ENCODE assay signal across 8 mouse cellular contexts in the genomic region with DNA sequence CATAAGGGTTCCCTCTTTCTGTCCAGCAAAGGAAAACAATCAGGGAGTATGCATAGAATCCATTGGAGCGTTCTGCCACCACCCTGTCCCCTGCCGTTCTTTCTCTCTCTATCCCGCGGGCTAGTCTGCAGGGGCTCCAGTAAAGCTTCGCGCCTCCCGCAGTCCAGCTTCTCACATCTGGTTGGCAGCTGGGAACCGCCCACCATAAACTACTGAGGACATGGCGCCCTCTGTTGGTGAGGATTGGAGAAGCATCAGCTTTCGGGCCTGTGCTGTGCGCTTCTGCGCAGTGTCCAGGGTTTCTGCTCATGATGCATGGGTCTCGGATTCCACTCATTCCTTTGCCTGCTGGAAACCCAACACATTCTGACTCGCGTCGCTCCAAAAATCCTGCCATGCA. TPM values are rescaled to one million over a fixed set of nuclear protein-coding genes. Genes with fewer than 3 reads are reported as not detected.
DNase-seq lines count a peak whose midpoint lies in the region; ATAC-seq and TF ChIP-seq lines count a peak whose summit lies in the region.

No protein-coding gene starts in this region.

- peak; percentile 57 for DNase-seq in G1E (ENCODE audit: low spot score)
- peak; percentile 69 to 83 for DNase-seq in cerebellum, adult 2 months
- peak; percentile 95 for DNase-seq in hindbrain, embryonic 10.5 days (ENCODE audit: low spot score)
- DNase-seq in layer of hippocampus, adult 9-11 months: peak; percentile 86
- DNase-seq in lung, postnatal 10 days: peak; percentile 95
- peak; percentile 88 for DNase-seq in ovary, postnatal 36 days (ENCODE audit: low spot score)
- DNase-seq in thymus, postnatal 14 days: peak; percentile 87

- no peak overlapping the region for H3K4me3 ChIP-seq in G1E (ENCODE audit: low read depth, low read length)
- H3K4me3 ChIP-seq in cerebellum, adult 2 months (replicated peaks; ENCODE audit: insufficient read depth, low read depth, low read length): no peak overlapping the region
- H3K4me3 ChIP-seq in hindbrain, embryonic 10.5 days: peak overlapping the region; percentile 48; the same call in 1 of the 2 replicates

- 2% methylated on average over 16 of the region's 16 CpGs for WGBS in cerebellum, adult 2 months
- under 1% methylated on average over 16 of the region's 16 CpGs for WGBS in hindbrain, embryonic 10.5 days

- H3K4me1 ChIP-seq in G1E (ENCODE audit: insufficient read depth, low read depth, low read length): peaks cover 6% of the 10 kb centered on the region
- H3K4me1 ChIP-seq in cerebellum, adult 2 months (ENCODE audit: control insufficient read depth, insufficient read depth, low read length): 0 out of 2 replicates have a peak, but pooled peaks cover 3% of the 10 kb centered on the region
- H3K4me1 ChIP-seq in hindbrain, embryonic 10.5 days (replicated peaks): peaks cover 55% of the 10 kb centered on the region

- peaks cover 51% of the 10 kb centered on the region for H3K27me3 ChIP-seq in G1E (ENCODE audit: insufficient read depth, low read length)
- H3K27me3 ChIP-seq in cerebellum, adult 2 months (ENCODE audit: control insufficient read depth, insufficient read depth, low read length): no peaks in the 10 kb centered on the region; the same call in 1 of the 2 replicates
- peaks cover 97% of the 10 kb centered on the region for H3K27me3 ChIP-seq in hindbrain, embryonic 10.5 days (ENCODE audit: insufficient read depth, poor library complexity, severe bottlenecking)

- H3K36me3 ChIP-seq in G1E (replicated peaks): no peaks in the 10 kb centered on the region
- H3K36me3 ChIP-seq in hindbrain, embryonic 10.5 days: no peaks in the 10 kb centered on the region

- no peak for ATAC-seq in G1E (ENCODE audit: extremely low read depth, insufficient number of reproducible peaks, low FRiP score, poor library complexity, severe bottlenecking)
- ATAC-seq in frontal cortex, adult (ENCODE audit: low TSS enrichment): peak; percentile 50

- TF ChIP-seq POLR2A in cerebellum, adult 2 months (IDR thresholded peaks at IDR 0.05; ENCODE audit: borderline replicate concordance, insufficient read depth, low read length): no peak

- H3K9me3 ChIP-seq in G1E (replicated peaks): no peaks in the 10 kb centered on the region
- H3K9me3 ChIP-seq in hindbrain, embryonic 10.5 days: no peaks in the 10 kb centered on the region

- TF ChIP-seq CTCF in G1E (IDR thresholded peaks at IDR 0.05; ENCODE audit: low read depth, low read length): peak; percentile 80
- peak; percentile 77 for TF ChIP-seq CTCF in cerebellum, adult 2 months (IDR thresholded peaks at IDR 0.05; ENCODE audit: borderline replicate concordance, insufficient read depth, low read depth, low read length)

- no peak overlapping the region for H3K27ac ChIP-seq in cerebellum, adult 2 months (ENCODE audit: insufficient read depth, low read length)
- no peak overlapping the region; the same call in 1 of the 2 replicates for H3K27ac ChIP-seq in hindbrain, embryonic 10.5 days

RNA-seq across cellular contexts. Expression of gene Wnt10a, which starts 16.8 kb away (rescaled TPM):
- not detected in 2 replicates for total RNA-seq in G1E (2014; fragmentation: Nextera tagmentation)
- 0.05 and 0.06 TPM in 2 replicates for total RNA-seq in G1E (2017)
- polyA plus RNA-seq in G1E (2012): not detected in 2 replicates
- 0.36 and 0.59 TPM in 2 replicates for polyA plus RNA-seq in cerebellum, adult 2 months (2012; rRNA removed)
- 0.87 and 1.6 TPM in 2 replicates for polyA plus RNA-seq in hindbrain, embryonic 10.5 days (2016; fragmentation: Nextera tagmentation; extraction: Ambion mirVana)

RNA-seq across cellular contexts. Expression of gene Wnt6, which starts 36.4 kb away (rescaled TPM):
- total RNA-seq in G1E (2014; fragmentation: Nextera tagmentation) (not detected in 2 replicates), G1E (2017) (0.17 TPM in 1 of 2 replicates, not detected in the other)
- polyA plus RNA-seq in G1E (2012): not detected in 2 replicates
- polyA plus RNA-seq in cerebellum, adult 2 months (2012; rRNA removed): 3.6 and 4.0 TPM in 2 replicates
- 15.5 and 18.2 TPM in 2 replicates for polyA plus RNA-seq in hindbrain, embryonic 10.5 days (2016; fragmentation: Nextera tagmentation; extraction: Ambion mirVana)

RNA-seq across cellular contexts. Expression of gene Cdk5r2, which starts 46.7 kb away (rescaled TPM):
- total RNA-seq in G1E (2014; fragmentation: Nextera tagmentation) (not detected in 2 replicates), G1E (2017) (0.06 TPM in 1 of 2 replicates, not detected in the other)
- not detected in 2 replicates for polyA plus RNA-seq in G1E (2012)
- 83.2 and 85.2 TPM in 2 replicates for polyA plus RNA-seq in cerebellum, adult 2 months (2012; rRNA removed)
- polyA plus RNA-seq in hindbrain, embryonic 10.5 days (2016; fragmentation: Nextera tagmentation; extraction: Ambion mirVana): 0.96 and 2.6 TPM in 2 replicates

RNA-seq across cellular contexts. Expression of gene Prkag3, which starts 59.1 kb away (rescaled TPM):
- total RNA-seq in G1E (2014; fragmentation: Nextera tagmentation) (not detected in 2 replicates), G1E (2017) (not detected in 2 replicates)
- not detected in 2 replicates for polyA plus RNA-seq in G1E (2012)
- polyA plus RNA-seq in cerebellum, adult 2 months (2012; rRNA removed): 0.33 and 0.52 TPM in 2 replicates
- polyA plus RNA-seq in hindbrain, embryonic 10.5 days (2016; fragmentation: Nextera tagmentation; extraction: Ambion mirVana): 0.12 TPM in 1 of 2 replicates, not detected in the other

Comparison
In these comparisons a context has a peak if more than half of its experiments do, and no peak if none do; other contexts are left out.
1. RNA of gene Cdk5r2, which starts 46.7 kb away (polyA plus RNA-seq): 83.2 to 85.2 TPM in cerebellum, adult 2 months; 0.96 to 2.6 TPM in hindbrain, embryonic 10.5 days and not detected in G1E; every median in the first group is over 10 times any median in the second.
2. Peak in every context shown above with its lines, with median percentiles within 50 percentile points of each other: DNase-seq.